8 mouse cellular contexts compared by ENCODE assay signal in genomic region chr7:144175481-144176233, GRCm38 (mm10).
DNase-seq lines count a peak whose midpoint lies in the region; ATAC-seq and TF ChIP-seq lines count a peak whose summit lies in the region.

No protein-coding gene starts in this region.

- H3K27ac ChIP-seq in kidney, embryonic 14.5 days (ENCODE audit: low read depth, low read length) = no peak overlapping the region; the same call in 1 of the 2 replicates
- no peak overlapping the region for H3K27ac ChIP-seq in limb, embryonic 14.5 days (replicated peaks; ENCODE audit: low read depth, low read length)
- no peak overlapping the region for H3K27ac ChIP-seq in stomach, embryonic 15.5 days

- H3K9me3 ChIP-seq in kidney, embryonic 14.5 days (ENCODE audit: control insufficient read depth, low read length) = no peaks in the 10 kb centered on the region
- no peaks in the 10 kb centered on the region for H3K9me3 ChIP-seq in limb, embryonic 14.5 days (ENCODE audit: control insufficient read depth, low read length)
- H3K9me3 ChIP-seq in stomach, embryonic 15.5 days = no peaks in the 10 kb centered on the region

- 2% methylated on average over 40 of the region's 40 CpGs for WGBS in kidney, embryonic 14.5 days
- 4% methylated on average over 40 of the region's 40 CpGs for WGBS in limb, embryonic 14.5 days
- 8% methylated on average over 40 of the region's 40 CpGs for WGBS in stomach, embryonic 15.5 days

- ATAC-seq in frontal cortex, adult (ENCODE audit: low TSS enrichment) = peak; percentile 39
- ATAC-seq in kidney, embryonic 14.5 days (ENCODE audit: low FRiP score, low TSS enrichment) = peak; percentile 61; the same call in 1 of the 2 replicates
- ATAC-seq in limb, embryonic 14.5 days (ENCODE audit: low FRiP score, low read depth) = no peak
- ATAC-seq in stomach, embryonic 15.5 days (ENCODE audit: insufficient read depth, low FRiP score, low read depth) = no peak

- DNase-seq in adrenal gland, postnatal 36 days = peak; percentile 18 to 28
- no peak for DNase-seq in adrenal gland, postnatal 25 days
- peak; percentile 38 for DNase-seq in cerebellum, adult 9-10 months
- no peak for DNase-seq in limb, embryonic 14.5 days (ENCODE audit: low spot score)
- no peak for DNase-seq in gastrocnemius, postnatal 4 days (ENCODE audit: low spot score in 2 of 2)

- H3K4me2 ChIP-seq in kidney, embryonic 14.5 days (replicated peaks; ENCODE audit: low read depth, low read length) = peak overlapping the region; percentile 43
- H3K4me2 ChIP-seq in limb, embryonic 14.5 days (replicated peaks; ENCODE audit: low read depth, low read length, severe bottlenecking) = peak overlapping the region; percentile 47
- peak overlapping the region; percentile 41 for H3K4me2 ChIP-seq in stomach, embryonic 15.5 days

- H3K4me1 ChIP-seq in kidney, embryonic 14.5 days (ENCODE audit: control insufficient read depth, insufficient read depth, low read length) = peaks cover 18% of the 10 kb centered on the region
- no peaks in the 10 kb centered on the region for H3K4me1 ChIP-seq in limb, embryonic 14.5 days (ENCODE audit: control insufficient read depth, insufficient read depth, low read length)
- 0 out of 2 replicates have a peak, but pooled peaks cover 5% of the 10 kb centered on the region for H3K4me1 ChIP-seq in stomach, embryonic 15.5 days

- H3K9ac ChIP-seq in kidney, embryonic 14.5 days (ENCODE audit: low read depth, low read length) = no peak overlapping the region
- no peak overlapping the region for H3K9ac ChIP-seq in limb, embryonic 14.5 days (ENCODE audit: low read depth, low read length, severe bottlenecking)
- no peak overlapping the region for H3K9ac ChIP-seq in stomach, embryonic 15.5 days

- no peak for TF ChIP-seq POLR2A in limb, embryonic 14.5 days (IDR thresholded peaks at IDR 0.05; ENCODE audit: borderline replicate concordance, extremely low read depth, insufficient read depth, insufficient read length)

- no peaks in the 10 kb centered on the region for H3K36me3 ChIP-seq in kidney, embryonic 14.5 days (ENCODE audit: control insufficient read depth, insufficient read depth, low read length)
- H3K36me3 ChIP-seq in limb, embryonic 14.5 days (ENCODE audit: control insufficient read depth, insufficient read depth, low read length) = no peaks in the 10 kb centered on the region
- no peaks in the 10 kb centered on the region for H3K36me3 ChIP-seq in stomach, embryonic 15.5 days

- H3K27me3 ChIP-seq in kidney, embryonic 14.5 days (ENCODE audit: control insufficient read depth, insufficient read depth, low read length) = peaks cover 23% of the 10 kb centered on the region
- H3K27me3 ChIP-seq in limb, embryonic 14.5 days (ENCODE audit: control insufficient read depth, insufficient read depth, low read length) = peaks cover 43% of the 10 kb centered on the region
- peaks cover 37% of the 10 kb centered on the region for H3K27me3 ChIP-seq in stomach, embryonic 15.5 days (replicated peaks)

- H3K4me3 ChIP-seq in kidney, embryonic 14.5 days (ENCODE audit: low read length) = peak overlapping the region; percentile 23
- H3K4me3 ChIP-seq in limb, embryonic 14.5 days (replicated peaks; ENCODE audit: low read length) = peak overlapping the region; percentile 22
- H3K4me3 ChIP-seq in stomach, embryonic 15.5 days (replicated peaks) = 0 out of 2 replicates have a peak overlapping the region, but pooled peaks have one; percentile 9

Comparison
In these comparisons a context has a peak if more than half of its experiments do, and no peak if none do; other contexts are left out.
1. DNase-seq: peak in adrenal gland, postnatal 36 days (2 of 2) and cerebellum, adult 9-10 months (single experiment); none in adrenal gland, postnatal 25 days (single experiment), limb, embryonic 14.5 days (single experiment) and gastrocnemius, postnatal 4 days (0 of 2).
2. ATAC-seq: peak in frontal cortex, adult (single experiment) and kidney, embryonic 14.5 days (single experiment); none in limb, embryonic 14.5 days (single experiment) and stomach, embryonic 15.5 days (single experiment).
3. Peak in every context shown above with its lines, with median percentiles within 50 percentile points of each other: H3K4me2 ChIP-seq and H3K4me3 ChIP-seq.